Mouse (Mus musculus): ENCODE results near the gene Vps53.

Gene Vps53

DNA sequence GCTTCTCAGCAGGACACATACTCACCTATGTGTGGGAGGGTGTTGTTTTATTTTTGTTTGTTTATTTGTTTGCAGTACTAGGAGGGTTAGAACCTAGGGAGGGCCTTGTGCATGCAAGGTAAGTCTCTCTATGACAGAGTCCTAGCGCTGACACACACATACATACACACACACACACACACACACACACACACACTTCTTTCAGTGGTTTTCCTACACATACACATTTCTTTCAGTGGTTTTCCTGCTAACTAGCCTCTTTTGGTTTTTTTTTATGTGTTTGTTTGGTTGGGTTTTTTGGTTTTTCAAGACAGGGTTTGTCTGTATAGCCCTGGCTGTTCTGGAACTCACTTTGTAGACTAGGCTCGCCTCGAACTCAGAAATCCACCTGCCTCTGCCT is 69.0 kb downstream of the Vps53 start:
- no peak for DNase-seq (ENCODE audit: low spot score in 2 of 2)

DNA sequence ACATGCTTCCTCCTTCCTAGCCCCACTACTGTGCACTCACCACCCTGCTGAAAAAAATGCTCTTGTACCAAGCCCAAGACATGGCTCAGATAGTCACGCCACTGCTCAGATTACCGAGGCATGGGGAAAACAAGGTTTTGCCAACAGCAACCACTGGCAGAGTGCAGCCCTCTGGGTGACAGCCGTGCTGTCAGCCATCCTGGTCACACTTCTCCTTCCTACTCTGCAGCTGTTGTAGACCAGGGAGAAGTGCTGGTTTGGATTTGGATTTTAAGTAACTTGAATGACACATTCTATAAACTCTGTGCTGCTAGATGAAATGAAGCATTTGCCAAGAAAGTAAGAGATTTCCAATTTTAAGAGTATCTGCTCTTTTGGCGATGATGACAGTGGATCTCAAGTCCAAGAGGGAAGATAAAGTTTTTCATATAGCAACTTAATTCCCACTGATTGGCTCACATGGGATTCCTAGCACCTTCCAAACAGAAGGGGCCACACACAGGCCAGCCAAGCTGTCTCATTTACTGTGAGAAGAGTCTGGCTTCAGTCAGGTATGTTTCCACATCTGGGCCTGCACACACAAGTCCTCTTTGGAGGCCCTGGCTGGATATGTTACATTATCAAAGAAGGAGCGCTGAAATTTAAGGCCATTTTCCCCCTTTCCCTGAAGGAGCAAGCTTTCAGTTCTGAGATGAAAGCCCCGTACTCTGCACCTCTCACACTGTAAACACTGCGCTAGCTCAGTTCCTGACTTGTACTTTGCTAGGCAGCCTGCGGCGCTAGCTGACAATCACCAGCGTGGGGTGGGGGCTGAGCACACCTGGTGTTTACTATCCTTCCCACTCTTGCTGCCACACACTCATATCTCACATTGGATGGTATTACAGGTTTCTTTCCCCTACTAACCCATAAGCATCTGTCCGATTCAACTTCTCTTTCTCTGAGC is 72.6 kb downstream of the Vps53 start:
- no peak for DNase-seq (ENCODE audit: low spot score in 2 of 2)

DNA sequence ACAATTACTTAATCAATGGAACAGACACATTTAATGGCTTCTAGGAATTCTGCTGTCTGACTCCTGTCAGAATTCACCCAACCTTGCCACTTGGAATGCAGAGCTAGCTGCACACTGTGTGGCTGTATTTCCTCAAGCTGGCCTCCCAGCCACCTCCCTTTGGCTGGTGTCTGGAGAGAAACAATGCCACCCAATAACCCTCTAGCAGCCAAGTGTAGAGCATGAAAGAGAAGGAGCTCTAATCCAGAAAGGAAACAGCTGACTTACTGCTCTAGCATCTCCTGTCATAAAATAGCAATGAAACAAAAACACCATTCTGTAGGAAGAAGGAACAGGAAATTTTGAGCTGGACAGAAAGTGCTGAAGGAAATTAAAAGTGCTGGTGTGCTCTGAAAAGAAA is 78.3 kb downstream of the Vps53 start:
- DNase-seq (ENCODE audit: low spot score in 2 of 2) = no peak

DNA sequence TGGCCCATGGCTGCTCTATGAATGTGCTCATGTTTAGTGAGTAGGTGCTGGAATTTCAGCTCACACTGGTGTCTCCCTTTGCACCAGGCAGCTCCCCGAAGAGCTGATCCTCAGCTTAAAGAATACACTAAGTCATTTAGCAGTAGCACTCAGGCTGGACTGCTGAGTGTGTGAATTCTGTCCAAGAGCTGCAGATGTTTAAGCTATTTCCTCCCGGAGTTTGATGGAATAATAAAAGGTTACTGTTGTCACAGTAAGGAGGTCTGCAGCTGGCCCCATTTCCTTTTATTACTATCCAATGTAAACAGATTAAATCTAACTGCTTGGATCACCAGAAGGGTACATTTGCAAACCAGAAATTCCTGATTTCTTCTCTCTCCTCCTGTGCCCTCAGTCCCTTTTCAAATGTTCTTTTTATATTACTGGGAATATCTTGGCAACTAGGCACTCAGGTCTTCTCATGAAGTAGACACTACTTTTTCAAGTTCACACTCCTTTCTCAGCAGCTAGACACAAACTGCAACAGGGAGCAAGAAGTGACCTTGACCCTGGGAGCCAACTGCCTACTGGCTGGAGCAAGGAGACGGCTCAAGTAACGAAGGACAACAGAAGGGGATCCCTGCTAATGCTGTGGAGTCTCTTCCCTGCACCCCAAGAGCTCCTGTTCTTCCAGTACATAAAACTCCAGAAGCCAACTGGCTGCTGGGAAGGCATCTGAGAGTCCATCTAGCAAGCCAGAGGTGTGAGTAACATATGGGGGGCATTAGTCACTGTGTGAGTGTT is 80.1 kb downstream of the Vps53 start:
- no peak for DNase-seq (ENCODE audit: low spot score in 2 of 2)

DNA sequence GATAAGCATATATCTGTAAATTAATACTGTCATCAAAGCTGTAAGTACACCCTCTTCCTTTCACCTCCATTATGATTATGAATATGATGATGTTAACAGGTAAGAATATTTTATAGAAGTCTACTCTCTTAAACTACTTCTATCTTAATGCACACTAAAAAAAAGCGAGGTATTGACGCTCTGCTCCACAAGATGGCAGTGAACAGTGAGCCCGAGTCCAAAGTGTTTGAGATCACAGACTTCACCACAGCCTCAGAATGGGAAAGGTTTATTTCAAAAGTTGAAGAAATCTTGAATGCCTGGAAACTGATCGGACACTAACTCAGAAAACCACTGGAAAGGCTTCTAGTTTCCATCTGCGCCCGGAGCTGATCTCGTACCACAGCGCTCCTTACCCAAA is 85.8 kb downstream of the Vps53 start:
- no peak for DNase-seq (ENCODE audit: low spot score in 2 of 2)

DNA sequence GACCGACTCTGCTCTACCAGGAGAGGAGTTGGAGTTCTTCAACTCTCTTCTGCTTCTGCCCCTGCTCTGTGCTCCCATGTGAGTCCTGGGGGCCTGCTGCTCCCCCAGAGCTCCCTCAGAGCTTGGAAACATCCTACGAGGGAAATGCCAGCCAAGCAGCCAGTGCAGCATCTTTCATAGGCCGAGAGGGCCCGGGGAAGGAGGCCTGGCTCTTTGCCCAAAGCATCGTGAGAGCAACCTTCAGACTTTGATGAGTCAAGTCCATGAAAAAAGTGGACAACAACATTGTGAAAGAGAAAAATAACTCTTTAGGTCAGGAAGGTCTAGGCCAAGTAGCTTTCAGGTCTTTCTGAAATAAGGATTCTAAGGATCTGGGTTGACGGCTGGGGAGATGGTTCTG is 89.7 kb downstream of the Vps53 start:
- DNase-seq (ENCODE audit: low spot score in 2 of 2) = no peak

DNA sequence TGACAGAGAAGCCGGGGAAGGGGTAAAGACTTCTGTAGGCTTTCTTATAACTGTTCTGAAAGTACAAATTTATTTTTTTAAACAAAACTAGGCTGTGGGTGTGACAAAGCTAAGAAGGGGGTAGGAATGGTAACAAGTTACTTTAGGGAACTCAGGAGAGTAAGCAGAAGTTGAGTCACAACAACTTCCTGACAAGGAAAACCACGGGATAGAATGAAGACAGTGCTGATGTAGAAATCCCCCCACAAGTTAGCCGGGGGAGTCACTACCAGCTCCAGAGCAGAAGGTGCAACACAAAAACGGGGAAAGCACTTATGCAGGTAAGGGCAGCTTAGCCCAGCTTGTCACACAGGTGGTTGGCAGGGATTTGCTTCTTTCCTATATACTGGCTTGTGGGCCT is 90.9 kb downstream of the Vps53 start:
- DNase-seq (ENCODE audit: low spot score in 2 of 2) = no peak

DNA sequence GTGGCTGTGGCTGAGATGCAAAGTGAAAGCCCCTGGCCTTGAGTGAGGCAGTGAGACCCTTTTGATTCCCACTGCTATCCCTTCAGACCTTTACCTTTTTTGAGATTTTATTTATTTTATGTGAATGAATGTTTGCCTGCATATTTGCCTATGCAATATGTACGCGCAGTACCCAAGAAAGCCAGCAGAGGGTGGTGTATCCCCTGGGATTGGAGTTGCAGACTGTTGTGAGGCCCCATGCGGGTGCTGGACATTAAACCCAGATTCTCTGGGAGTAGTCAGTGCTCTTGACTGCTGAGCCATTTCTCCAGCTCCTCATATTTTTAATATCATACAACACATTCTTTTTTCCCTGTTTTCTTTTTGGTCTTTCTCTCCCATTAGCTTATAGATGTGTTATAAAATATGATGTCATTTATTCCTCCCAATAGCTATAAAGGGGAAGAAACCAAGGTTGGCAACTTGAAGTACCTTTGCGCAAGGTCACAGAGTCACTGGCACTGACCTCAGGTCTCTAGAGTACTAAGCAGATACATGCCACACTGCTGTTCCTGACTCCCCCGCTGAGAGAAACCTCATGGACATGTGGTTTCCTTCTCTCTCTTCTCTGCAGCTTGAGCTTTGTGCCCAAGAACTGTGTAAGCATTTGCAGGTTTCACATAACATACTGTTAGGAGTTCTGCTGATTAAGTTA is 93.4 kb downstream of the Vps53 start:
- no peak for DNase-seq (ENCODE audit: low spot score in 2 of 2)

DNA sequence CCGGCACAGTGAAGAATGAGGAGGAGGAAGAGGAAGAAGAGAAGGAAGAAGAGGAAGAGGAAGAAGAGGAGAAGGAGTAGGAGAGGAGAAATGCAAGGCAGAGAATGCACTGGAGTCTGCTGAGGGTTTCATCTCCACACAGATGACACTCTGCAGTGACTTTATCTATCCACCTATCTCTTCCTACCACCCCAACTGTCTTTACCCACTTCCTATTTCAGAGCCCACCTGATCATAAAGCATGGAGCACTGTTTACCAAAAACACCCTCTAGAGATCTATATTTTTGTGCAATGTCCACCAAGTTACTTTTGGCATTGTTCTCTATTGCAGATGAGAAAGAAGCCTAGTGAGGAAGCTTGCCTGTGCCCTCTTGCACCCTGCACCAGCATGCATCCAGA is 94.5 kb downstream of the Vps53 start:
- no peak for DNase-seq (ENCODE audit: low spot score in 2 of 2)

DNA sequence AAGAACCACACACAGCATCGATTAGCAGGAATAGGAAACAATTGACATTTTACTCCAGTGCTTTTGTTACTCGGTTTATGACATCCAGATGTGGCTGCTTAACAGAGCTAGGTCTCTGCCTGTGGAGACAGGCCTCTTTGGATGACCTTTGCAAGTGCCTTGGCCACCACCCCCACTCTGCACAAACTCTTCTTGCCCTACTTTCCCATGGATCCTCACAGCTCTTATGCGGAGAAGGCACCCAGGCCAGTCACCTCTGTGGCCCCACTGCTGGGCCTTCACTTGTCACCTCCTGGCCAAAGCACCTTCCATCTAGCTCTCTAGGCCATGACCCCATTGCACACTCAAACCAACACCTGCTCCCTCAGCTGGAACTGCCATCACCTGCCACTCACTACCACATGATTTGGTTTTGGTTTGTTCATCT is 95.5 kb downstream of the Vps53 start:
- no peak for DNase-seq (ENCODE audit: low spot score in 2 of 2)

DNA sequence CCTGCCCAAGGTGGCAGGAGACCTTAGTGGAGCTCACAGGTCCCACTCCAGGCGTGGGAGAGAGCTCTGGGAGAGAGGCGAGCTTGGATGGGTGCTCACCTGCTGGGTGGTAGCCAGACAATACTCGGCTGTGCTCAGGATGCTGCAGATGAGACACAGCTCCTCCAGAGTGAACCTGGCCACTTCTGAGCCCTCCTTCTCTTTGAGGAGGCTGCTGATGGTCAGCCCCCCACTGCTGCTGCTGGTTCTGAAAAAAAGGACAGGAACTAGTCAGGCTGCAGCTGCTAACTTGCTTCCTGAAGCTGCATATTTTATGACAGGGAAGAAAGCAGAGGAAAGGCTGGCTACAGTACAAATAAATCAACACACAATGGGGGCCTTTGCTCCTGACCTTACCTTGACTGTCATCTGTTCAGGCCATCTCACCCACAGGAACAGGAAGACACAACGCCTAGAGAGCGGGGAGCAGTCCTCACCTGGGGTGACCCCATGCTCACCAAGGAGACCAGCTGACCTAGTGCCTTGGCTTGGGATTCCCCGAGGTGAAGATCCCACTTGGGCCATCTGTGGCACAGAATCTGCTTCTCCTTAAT is 98.3 kb downstream of the Vps53 start:
- no peak for DNase-seq (ENCODE audit: low spot score in 2 of 2)

DNA sequence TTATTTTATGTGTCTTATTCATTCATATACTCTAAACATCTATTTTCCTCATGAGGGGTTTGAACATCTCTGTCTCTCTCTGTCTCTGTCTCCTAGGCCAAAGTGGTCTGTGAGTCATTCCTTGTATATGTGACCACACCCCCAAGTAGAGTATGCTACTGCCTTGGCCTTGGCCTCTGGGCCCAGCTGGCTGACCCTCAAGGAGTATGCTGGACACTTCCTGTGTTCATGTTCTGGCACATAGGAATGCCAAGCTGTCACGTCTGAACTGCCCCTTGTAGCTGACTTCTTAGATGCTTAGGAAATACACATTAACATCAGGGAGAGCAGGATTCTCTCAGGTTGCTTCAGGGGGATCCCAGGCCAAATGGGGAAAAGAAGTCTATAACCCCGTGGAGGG is 99.2 kb downstream of the Vps53 start:
- no peak for DNase-seq (ENCODE audit: low spot score in 2 of 2)

DNA sequence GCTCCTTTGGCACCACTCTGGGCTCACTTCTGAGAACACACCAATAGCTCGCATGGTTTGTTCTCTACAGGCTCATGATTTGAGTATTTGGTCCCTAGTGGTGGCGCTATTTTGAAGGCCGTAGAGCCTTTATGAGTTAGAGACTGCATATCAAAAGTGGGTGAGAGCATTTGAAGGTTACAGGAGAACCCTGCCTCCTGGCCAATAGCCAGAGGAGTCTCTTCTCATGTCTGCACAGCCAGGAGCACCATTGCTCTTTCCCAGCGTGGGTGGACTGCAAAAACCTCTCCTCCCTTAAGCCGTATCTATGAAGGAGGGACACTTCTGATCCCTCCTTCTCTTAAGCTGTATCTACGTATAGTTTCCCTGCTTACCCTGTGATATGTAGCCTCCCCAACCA is 102.1 kb downstream of the Vps53 start:
- DNase-seq (ENCODE audit: low spot score in 2 of 2) = no peak

DNA sequence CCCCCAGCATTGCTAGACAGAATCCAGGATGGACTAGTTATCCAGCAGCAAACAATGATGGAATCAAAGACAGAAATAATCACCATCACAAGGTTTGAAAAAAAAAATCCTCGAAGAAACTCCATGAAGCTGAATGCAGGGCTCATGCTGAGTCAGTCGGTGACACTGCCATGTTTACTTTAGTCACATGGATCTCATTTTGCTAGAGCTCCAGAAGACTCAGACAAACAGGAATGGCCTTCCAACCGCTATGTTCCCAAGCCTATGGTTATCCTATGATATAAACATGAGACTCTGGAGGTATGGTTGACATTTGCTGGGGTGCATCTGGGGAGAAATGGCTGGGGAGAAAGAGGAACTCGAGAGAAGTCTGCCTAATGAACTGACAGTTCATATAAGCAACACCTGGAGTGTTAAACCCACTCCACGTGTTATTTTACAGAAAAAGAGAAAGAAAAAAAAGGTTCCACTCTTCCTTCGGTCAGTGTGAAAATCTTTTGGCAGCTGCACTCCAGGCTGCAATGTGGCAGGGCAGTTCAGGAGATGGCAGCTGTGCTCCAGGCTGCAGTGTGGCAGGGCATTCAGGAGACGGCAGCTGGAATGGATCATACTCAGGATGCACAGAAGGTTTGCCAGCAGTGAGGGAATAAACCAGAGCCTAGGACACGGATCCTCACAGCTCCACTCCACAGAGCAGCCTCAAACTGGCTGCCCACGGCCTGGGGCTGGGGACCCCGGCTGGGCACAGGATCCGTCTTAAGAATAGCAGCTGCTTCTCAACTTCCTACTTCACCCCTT is 105.0 kb downstream of the Vps53 start:
- no peak for DNase-seq (ENCODE audit: low spot score in 2 of 2)

DNA sequence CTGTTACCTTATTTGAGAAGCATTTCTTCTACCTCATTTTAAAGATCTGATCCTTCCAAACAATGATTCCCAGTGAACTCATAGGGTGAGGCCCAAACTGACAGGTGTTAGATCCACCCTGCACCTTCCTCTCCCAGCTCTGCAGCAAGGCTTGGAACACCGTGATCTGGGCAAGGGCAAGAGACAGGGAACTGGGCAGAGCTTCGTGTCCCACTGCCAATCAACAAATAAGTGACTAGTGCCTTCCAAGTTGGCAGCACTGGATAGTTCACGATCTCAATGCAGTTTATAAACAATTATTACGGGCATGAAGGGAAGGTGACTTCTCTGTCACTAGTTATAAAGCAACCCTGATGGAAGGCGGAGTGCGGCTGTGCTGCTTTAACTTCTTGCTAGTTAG is 109.6 kb downstream of the Vps53 start:
- DNase-seq (ENCODE audit: low spot score in 2 of 2) = no peak

DNA sequence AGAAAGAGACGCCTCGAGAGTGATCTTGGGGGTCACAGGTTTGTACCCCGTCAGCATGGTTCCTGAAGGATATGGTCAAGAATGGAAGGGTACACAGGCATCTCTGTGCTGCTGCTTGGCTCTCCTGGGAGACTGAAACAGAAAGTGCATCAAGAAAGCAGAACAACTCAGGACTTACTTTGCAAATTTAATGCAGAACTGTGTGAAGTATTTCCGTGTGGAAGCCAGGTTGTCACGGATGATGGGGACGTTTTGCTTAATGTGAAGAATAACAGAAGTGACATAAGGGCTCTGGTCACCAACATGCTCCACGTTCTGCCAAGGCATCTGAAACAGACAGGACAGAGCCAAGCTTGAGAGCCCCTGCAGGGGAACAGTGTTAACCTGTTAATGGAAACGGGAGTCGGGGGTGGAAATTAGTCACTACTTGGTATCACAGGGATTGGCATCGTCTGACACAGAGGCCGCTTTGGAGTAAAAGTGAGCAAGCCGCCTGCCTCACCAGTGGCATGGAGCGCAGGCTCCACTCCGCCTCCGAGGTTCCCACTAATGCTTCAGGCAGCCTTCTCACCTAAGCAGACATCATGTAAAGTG is 112.8 kb downstream of the Vps53 start:
- DNase-seq (ENCODE audit: low spot score in 2 of 2) = no peak

DNA sequence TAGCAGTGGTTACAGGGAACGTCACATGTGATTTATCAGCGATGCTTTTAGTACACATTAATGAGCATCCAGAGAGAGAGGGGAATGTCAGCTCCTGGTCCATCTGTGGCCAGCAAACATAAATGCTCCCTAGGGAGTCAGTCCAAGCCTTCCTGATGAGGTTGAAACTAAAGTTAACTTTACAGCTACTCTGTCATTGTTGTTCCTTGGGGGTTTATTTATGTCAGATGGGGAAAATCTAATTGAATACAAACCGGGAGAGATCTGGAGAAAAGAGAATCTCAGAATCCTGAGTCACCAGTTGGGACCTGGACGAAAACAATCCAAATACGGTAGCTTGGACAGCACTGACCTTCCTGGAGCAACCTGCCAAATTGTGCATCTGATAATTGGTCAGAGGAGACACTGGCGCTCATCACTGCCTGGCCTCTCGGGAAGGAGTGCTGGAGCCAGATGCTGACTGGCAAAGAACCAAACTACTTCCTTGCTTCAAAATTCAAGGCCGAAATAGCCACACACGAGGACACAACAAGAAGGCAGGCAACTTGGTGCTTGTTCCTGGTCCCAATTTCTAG is 113.8 kb downstream of the Vps53 start:
- DNase-seq (ENCODE audit: low spot score in 2 of 2) = no peak

DNA sequence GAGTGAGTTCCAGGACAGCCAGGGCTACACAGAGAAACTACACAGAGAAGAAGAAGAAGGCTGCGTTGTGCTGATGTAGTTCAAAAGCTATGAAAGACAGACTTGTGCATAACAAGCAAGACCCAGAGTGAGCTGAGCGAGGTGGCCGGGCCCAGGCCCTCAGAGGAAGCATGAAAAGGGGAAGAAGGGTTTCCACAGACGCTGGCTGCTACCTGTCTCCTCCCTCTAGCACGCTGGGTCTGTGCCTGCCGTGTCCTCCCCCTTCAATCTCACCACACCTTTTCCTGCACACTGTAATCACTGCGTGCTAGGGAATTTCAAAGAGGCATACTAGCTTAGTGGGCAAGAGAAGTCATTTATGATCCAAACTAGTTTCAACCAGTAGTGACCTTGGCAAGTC is 115.0 kb downstream of the Vps53 start:
- DNase-seq (ENCODE audit: low spot score in 2 of 2) = no peak

DNA sequence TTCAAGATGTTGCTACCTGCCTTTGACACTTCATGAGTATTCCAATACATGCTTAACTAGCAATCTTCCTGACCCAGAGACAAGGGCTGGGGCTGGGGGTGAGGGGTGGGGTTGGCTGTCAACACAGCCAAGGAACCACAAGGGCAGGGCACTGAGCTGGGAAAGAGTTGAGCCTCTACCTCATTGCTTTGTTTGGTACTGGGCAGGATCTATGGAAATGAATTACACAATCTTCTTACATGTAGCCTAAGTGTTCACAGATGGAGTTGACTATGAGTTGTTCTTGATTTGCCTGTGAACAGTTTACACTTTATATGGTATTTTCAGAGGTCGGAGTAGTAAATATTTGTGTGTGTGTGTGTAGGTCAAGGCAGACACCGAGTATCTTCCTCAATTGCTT is 118.5 kb downstream of the Vps53 start:
- DNase-seq (ENCODE audit: low spot score in 2 of 2) = no peak

DNA sequence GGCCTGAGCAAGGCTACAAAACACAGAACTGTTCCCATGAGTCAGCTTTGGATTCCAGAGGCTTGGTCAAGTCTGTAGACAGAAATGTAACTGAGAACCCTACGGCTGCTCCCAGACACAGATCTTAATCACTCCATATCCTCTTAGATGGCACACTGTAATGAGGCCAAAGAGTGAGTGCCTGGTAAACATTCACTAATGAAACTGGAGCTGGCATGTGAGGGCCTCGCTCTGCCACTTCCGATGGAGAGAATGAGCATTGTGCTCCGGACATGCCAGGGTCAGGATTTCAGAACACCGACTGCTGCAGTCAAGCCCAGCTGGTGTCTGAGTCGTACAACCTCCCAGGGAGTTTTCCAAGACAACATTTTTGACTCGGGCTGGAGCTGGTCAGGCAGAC is 119.5 kb downstream of the Vps53 start:
- no peak for DNase-seq (ENCODE audit: low spot score in 2 of 2)
